Mouse (Mus musculus): ENCODE results near the gene Rab4a. TPM values are rescaled to one million over a fixed set of nuclear protein-coding genes. Genes with fewer than 3 reads are reported as not detected.

Gene Rab4a
- total and polyA plus RNA-seq, 3 experiments: 22.2 to 44.6 TPM; not detected in 1

- no peak overlapping the region for H3K4me3 ChIP-seq (ENCODE audit: control insufficient read depth in 1 of 2, insufficient read depth in 1 of 2, low read depth in 2 of 2, low read length in 2 of 2)
- no peak for DNase-seq (ENCODE audit: low read depth, low spot score)
- H3K9ac ChIP-seq (ENCODE audit: control insufficient read depth, low read depth, low read length, poor library complexity, severe bottlenecking): no peak overlapping the region
- TF ChIP-seq ZNF384 (IDR thresholded peaks at IDR 0.05; ENCODE audit: low read depth, low read length) (no peak), MYC (IDR thresholded peaks at IDR 0.05; ENCODE audit: low read depth, low read length) (no peak), ZMIZ1 (IDR thresholded peaks at IDR 0.05; ENCODE audit: low read depth, low read length) (no peak), POLR2AphosphoS5 (IDR thresholded peaks at IDR 0.05; ENCODE audit: borderline replicate concordance, low read depth, low read length) (no peak), SIN3A (IDR thresholded peaks at IDR 0.05; ENCODE audit: low read length) (no peak), BHLHE40 (IDR thresholded peaks at IDR 0.05; ENCODE audit: borderline replicate concordance, low read depth, low read length) (no peak), USF2 (IDR thresholded peaks at IDR 0.05; ENCODE audit: borderline replicate concordance in 1 of 2, insufficient read depth in 1 of 2, low read depth in 1 of 2, low read length in 2 of 2) (no peak), ZKSCAN1 (IDR thresholded peaks at IDR 0.05; ENCODE audit: low read depth, low read length) (no peak), RAD21 (IDR thresholded peaks at IDR 0.05; ENCODE audit: low read depth, low read length) (no peak), GATA1 (IDR thresholded peaks at IDR 0.05; ENCODE audit: low read depth, low read length) (no peak), USF1 (IDR thresholded peaks at IDR 0.05; ENCODE audit: low read depth, low read length) (no peak), JUND (IDR thresholded peaks at IDR 0.05; ENCODE audit: low read depth, low read length) (no peak), UBTF (IDR thresholded peaks at IDR 0.05; ENCODE audit: borderline replicate concordance, insufficient read depth, low read depth, low read length) (no peak), TBP (IDR thresholded peaks at IDR 0.05; ENCODE audit: low read depth, low read length) (no peak), RCOR1 (IDR thresholded peaks at IDR 0.05; ENCODE audit: low read depth, low read length) (no peak), MYB (IDR thresholded peaks at IDR 0.05; ENCODE audit: low read depth, low read length) (no peak), ZC3H11A (IDR thresholded peaks at IDR 0.05; ENCODE audit: low read depth, low read length) (no peak)
- no peaks in the 10 kb centered on the region for H3K79me2 ChIP-seq (ENCODE audit: control insufficient read depth, insufficient read depth, low read length, poor library complexity)
- H3K27me3 ChIP-seq (ENCODE audit: control insufficient read depth in 1 of 2, insufficient read depth in 2 of 2, low read length in 2 of 2): no peaks in the 10 kb centered on the region
- no peaks in the 10 kb centered on the region for H3K36me3 ChIP-seq (ENCODE audit: control insufficient read depth in 1 of 2, insufficient read depth in 2 of 2, low read length in 2 of 2)
- H3K9me3 ChIP-seq (replicated peaks; ENCODE audit: insufficient read depth, low read length): no peaks in the 10 kb centered on the region
- H3K4me1 ChIP-seq (ENCODE audit: control insufficient read depth in 1 of 2, insufficient read depth in 2 of 2, low read length in 2 of 2): peaks cover 2% of the 10 kb centered on the region in 2 experiments; a peak in 2 of 4 replicates
- no peak overlapping the region for H3K27ac ChIP-seq (ENCODE audit: control insufficient read depth, low read depth, low read length)
Measured at GRCm38 (mm10) chr8:123872048-123872447, 66.3 kb downstream of the Rab4a start.

GRCm38 (mm10) chr8:123873364-123873763, 67.6 kb downstream of the Rab4a start:
- Histone ChIP-seq H3K9me3 (replicated peaks; ENCODE audit: insufficient read depth, low read length) (no peaks in the 10 kb centered on the region), H3K27ac (ENCODE audit: control insufficient read depth, low read depth, low read length) (no peak overlapping the region), H3K4me3 (ENCODE audit: control insufficient read depth in 1 of 2, insufficient read depth in 1 of 2, low read depth in 2 of 2, low read length in 2 of 2) (no peak overlapping the region), H3K4me1 (ENCODE audit: control insufficient read depth in 1 of 2, insufficient read depth in 2 of 2, low read length in 2 of 2) (no peaks in the 10 kb centered on the region), H3K79me2 (ENCODE audit: control insufficient read depth, insufficient read depth, low read length, poor library complexity) (no peaks in the 10 kb centered on the region), H3K36me3 (ENCODE audit: control insufficient read depth in 1 of 2, insufficient read depth in 2 of 2, low read length in 2 of 2) (no peaks in the 10 kb centered on the region), H3K9ac (ENCODE audit: control insufficient read depth, low read depth, low read length, poor library complexity, severe bottlenecking) (no peak overlapping the region), H3K27me3 (ENCODE audit: control insufficient read depth in 1 of 2, insufficient read depth in 2 of 2, low read length in 2 of 2) (no peaks in the 10 kb centered on the region)
- TF ChIP-seq TCF12 (IDR thresholded peaks at IDR 0.05; ENCODE audit: low read depth, low read length) (no peak), MXI1 (IDR thresholded peaks at IDR 0.05; ENCODE audit: low read depth, low read length) (no peak), MYB (IDR thresholded peaks at IDR 0.05; ENCODE audit: low read depth, low read length) (no peak), USF1 (IDR thresholded peaks at IDR 0.05; ENCODE audit: low read depth, low read length) (no peak), UBTF (IDR thresholded peaks at IDR 0.05; ENCODE audit: borderline replicate concordance, insufficient read depth, low read depth, low read length) (no peak), ZMIZ1 (IDR thresholded peaks at IDR 0.05; ENCODE audit: low read depth, low read length) (no peak), SIN3A (IDR thresholded peaks at IDR 0.05; ENCODE audit: low read length) (no peak), ZNF384 (IDR thresholded peaks at IDR 0.05; ENCODE audit: low read depth, low read length) (no peak), KAT2A (conservative IDR thresholded peaks at IDR 0.05; ENCODE audit: low read depth, low read length) (no peak), TAL1 (IDR thresholded peaks at IDR 0.05; ENCODE audit: low read length) (no peak), MYC (IDR thresholded peaks at IDR 0.05; ENCODE audit: low read depth, low read length) (no peak), SMC3 (IDR thresholded peaks at IDR 0.05; ENCODE audit: low read depth, low read length) (no peak), MAX (IDR thresholded peaks at IDR 0.05; ENCODE audit: low read length) (no peak), MAZ (IDR thresholded peaks at IDR 0.05; ENCODE audit: low read depth, low read length) (no peak), TBP (IDR thresholded peaks at IDR 0.05; ENCODE audit: low read depth, low read length) (no peak), NRF1 (IDR thresholded peaks at IDR 0.05; ENCODE audit: insufficient read depth, low read depth, low read length, poor library complexity, severe bottlenecking) (no peak)
- no peak for DNase-seq (ENCODE audit: low read depth, low spot score)
